Mouse (Mus musculus): ENCODE data around the gene Peg10.

Gene Peg10

DNA sequence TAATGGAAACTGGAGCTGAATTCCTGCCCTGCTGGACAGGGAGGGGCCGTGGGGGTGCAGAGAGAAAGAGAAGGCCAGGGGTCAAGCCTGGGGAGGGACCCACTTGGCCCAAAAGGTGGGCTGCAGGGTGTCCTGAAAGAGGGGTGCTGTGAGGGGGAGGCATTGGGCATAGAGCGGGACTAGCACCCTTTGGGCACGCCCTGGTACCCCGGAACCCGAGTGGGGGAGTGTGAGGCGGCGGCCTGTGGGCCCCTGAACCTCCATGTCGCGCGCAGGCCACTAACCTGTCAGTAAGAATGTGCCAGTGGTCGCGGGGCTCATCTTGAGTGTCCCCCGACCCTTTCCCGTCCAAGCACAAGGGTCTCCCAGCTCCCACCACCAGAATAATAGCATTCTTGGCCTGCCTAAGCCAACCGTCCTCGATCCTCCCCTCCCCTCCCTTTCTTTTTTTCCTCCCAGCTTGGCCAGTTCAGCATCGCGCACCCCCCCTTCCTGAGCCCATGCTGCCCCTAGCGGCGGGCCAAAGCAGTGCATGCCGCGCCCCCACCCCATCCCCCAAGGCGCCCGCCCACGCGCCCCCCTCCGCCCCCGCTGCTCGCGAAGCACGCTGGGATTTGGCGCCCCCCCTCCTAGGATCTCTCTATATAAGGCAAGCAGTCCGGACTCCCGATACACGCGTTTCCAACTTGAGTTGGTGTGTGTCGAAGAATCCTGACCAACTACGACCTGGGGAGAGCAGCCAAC is at the start of gene Peg10, which contains the start of gene Sgce:
TSS of gene Peg10 (plus strand) at position 611 of the 744 bp plus-strand sequence.
TSS of gene Sgce (minus strand) at position 512 of the 744 bp plus-strand sequence.
- DNase-seq = peak; percentile 81 to 86

DNA sequence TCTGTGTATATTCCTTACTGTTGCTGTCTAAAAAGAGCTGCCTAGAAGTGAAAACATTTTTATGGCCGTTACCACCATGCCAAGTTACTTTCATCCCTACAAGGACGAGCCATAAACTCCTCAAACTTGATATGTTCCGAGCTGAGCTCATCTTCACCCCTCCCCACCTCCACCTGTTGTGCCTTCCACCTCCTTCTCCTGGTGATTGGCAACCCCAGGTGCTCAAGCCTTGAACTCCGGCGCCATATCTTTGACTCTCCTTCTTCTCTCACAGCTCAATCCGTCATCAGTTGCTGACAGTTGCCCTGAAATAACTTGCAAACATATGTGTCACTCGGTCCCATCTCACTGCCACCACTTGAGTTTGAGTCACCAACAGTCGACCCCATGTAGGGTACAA is 45.5 kb upstream of the Peg10 start:
- DNase-seq = no peak

DNA sequence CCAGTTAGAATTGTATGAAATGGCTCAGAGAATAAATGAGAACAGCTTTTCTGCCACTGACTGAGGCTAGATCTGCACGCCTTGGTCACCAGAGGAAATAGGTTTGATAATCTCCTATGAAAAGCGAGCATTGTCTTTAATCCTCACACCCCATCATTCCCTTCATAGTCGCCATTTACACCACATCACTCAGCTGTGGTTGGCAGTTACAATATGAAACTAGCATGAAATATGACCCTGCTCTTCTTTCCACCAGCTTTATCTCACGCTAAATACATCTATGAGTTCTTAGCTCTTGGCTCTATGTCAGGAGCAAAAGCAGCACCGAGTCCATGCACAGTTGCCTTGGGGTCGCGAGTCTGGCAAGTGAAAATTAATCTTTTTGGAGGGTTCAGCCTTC is 43.2 kb upstream of the Peg10 start:
- DNase-seq = no peak

DNA sequence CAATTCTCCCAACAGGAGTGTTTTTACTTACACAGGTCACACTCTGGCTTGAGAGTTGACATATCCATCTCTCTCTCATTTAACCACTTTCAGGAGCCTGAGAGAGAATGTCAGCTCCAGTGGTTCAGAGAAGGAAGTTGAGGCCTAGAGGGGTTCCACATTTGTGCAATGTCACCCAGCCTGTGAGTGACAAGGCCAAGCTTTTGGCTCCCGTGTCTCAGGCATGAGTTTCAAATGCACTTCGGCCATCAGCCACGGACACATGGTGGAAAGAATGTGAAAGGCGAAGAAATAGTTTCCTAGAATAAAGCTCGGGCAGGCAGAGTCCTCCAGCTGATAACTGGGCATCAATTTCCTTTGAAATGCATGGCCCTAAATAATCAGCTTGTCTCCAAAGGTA is 40.7 kb upstream of the Peg10 start:
- no peak for DNase-seq

DNA sequence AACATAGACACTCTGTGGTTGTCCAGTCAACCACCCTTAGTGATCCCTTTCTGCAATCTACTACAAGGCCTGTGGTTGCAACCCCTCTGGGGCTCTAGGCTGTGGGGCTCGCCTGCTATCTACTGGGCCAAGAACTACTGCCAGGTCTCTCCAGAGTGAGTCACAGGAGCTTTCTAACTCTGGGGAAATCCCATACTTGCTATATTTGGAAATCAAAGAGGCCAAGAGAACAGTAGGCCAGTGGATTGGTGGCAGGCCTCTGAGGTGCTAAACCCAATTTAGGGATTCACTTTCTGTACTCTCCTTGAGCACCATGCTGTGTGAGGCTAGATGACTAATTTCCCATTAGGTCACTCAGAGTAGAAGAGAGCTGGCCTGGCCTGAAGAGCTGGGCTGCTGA is 38.1 kb upstream of the Peg10 start:
- DNase-seq = no peak

DNA sequence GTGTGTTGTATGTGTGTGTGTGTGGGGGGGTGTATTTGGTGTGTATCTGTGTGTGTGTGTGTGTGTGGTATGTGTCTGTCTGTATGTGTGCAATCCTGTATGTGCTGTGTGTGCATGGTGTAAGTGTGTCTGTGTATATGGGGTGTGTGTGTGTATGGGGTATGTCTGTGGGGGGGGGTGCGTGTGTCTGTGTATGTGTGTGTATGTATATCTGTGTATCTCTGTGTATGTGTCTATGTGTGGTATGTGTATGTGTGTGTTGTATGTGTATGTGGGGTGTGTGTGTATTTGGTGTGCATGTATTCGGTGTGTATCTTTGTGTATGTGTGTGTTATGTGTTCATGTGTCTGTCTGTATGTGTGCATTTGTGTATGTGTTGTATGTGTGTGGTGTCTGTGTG is 30.9 kb upstream of the Peg10 start:
- DNase-seq = no peak

DNA sequence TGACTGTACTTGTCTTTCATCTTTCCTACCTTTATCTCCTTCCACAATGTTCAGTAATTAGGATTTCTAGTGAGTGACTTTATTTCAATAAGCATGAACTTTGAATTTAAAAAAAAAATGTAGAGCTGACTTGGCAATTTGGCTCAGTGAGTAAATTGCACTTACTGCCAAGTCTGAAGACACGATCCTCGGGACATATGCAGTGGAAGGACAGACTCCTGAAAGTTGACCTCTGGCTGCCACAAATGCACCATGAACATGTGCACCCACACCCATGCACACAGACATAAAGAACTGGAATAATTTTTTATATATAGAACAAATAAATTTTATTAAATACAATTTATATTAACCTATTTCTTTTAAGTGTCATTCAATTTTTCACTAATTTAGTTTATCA is 29.8 kb upstream of the Peg10 start:
- no peak for DNase-seq

DNA sequence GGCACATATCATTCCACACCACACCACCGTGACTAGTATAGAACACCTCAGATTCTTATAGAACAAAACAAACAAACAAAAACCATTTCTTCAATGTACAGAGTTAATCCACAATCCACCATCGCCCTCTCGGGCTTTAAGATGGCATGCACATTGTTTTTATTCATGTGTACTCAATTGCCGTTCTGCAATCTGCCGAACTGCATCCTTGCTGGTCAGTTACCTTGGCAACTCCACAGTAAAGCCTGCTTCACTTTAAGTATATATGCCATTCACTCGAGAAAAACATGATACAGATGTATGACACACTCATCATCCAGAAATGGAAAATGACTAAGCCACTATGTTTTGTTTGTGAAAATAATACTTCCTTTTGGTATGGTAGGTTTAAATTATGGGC is 25.0 kb upstream of the Peg10 start:
- DNase-seq = no peak

DNA sequence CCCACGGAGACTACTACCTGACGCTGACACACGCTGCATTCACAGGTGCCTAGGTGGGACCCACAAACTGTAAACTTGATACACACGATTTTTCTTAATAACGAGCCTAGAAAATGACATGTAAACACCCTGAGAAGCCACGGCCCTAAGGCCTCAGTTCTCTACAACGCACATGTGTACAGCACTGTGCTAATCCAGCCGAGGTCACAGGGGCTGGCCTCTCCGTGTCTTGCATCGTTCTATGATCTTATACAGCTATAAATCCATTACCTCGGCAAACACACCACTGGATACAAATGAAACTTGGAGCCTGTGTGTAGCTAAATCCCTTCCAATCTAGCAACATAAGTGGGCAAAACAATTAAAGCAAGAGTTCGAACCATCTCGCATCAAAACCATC is 24.4 kb upstream of the Peg10 start:
- DNase-seq = no peak

DNA sequence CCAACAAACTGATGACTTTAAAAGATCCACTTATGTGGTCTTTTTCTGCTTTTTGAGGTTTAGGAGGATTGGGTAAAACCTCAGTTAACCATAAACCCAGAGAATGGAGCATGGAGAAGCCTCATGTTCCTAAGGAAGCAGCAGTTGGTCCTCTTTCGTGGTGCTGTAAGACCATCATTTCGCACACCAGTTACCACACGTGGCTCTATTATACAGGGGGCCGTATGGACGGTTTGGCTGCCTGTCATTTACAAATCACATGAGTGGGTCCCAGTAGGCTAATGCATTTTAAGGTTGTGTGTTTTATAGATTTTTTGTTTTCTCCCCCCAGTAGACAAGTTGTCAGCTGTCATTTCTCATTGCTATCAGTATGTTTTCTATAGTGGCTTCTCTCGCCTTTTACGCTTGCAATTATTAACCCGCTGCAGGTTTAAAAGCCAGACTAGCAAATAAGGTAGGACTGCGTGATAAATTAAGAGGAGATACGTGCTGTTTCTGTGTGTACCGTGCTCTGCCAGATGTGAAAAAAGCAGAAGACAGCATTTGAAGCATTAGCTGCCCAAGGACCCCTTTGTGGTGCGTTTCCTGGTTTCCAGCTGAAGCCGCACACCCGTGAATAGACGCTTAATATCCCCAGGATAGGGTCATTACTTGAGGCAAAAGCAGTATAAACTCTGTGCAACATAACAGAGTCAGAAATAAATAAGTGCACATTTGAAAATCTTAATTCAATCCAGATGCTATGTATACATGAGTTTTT is 22.9 kb upstream of the Peg10 start:
- DNase-seq = no peak

DNA sequence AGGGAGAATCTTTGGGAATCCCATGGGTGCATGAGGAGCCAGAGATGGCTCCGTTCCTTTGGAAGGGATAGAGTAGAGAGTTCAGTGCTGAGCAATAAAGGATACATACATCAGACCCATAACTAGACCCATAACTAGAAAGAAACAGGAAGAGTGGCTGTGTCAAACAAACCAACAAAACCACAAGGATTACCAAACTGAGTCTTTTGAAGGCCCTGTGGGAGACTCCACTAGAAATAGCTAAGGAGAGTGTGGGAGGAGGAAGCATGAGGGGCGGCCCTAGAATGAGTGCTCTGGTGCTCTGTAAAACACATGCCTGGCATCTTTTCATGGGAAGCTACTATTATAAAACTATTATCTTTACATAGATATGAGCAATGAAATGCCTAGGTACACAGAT is 18.8 kb upstream of the Peg10 start:
- no peak for DNase-seq

DNA sequence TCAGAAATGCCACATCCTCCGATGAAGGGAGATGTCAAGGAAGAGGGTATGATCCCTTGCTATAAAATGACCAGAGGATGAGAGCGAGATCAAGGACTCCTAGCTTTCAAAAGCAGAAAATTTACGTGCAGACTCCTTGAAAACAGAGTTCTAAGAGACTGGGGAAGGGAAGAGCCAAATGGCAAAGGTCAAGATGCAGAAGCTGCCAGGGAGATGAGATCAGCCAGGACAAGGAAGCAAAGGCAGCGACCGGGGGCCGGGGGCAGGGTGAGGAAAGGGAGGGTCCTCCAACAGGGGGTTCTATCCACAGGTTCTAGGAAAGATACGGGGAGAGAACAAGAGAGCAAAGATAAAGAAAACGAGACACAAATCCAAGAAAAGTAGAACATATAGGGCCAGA is 15.4 kb upstream of the Peg10 start:
- no peak for DNase-seq

DNA sequence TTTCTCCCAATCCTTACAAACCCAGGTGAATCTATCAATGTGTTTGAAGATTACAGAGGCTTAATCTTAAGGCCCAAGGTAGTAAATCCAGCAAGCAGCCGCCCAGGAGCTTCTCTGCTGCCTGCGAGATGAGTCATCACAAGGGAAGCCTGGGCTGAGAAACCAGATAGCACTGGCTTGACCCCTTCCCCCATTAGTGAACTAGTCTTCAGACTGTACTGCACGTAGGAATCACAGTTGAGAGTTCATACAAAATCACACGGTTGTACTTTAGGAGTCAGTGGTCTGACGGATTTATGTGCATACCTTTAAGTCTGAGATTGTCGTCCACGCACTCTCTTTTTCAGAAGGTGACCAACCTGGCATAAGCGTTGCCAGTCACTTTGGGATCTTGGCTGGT is 13.9 kb upstream of the Peg10 start:
- no peak for DNase-seq

DNA sequence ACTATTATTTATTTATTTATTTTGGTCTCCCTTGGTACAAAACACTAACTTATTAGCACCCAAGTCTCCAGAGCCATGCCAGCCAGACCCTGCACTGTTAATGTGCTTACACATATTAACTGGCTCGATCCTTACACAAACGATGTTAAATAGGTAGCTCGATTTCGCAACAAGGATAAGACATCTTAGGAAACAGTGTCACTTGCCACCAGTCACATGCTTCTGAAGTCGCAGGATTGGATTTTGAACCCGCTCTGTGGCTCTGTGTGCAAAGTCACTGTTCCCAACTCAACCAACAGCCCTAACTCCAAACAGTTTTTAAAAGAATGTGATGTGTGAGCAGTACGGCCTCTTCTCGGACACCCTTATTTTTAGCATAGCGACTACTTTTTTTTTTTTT is 10.7 kb upstream of the Peg10 start:
- no peak for DNase-seq

DNA sequence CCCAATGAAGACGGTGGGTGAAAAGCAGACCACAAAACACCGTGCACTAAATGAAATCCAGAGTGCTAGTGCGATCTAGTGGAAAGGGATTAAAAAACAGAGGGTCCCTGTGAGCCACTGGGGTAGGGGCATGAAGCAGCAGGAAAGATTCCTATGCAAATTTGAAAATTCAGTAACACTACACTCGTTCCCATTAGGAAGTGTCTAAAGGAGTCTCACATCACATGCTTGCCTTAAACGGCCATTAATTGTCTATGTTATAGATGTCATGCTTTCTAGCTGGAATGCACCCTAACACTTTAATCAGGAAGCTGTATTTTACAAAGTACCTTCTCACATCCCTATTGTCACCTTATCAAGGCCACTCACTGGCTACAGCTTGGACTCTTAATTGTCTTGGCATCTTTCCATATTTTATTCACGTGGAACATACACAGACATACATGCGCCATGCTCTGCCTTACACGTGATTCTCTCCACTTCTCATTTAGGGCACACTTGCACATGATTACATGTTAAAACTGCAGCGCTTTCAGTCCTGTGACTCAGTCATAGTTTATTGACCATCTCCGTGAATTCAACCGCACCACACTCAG is 9.0 kb upstream of the Peg10 start:
- no peak for DNase-seq

DNA sequence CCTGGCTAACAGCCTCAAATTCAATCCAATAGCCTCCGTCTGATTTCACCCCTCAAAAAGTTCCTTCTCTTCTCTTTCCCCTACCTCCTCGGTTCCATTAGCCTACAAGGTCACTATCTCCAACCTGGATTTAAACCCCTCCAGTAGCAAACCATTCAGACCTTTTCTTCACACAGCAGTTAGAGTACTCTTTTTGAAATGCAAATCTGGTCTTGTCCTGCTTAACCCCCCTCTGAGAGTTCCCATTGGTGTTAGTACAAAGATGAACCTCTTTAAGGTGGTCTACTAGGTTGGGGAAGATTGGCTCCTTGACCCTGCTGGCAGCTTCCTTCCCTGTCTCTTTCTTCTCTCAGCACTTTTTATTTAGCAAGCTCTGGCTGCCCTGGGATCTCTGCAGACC is 8.4 kb upstream of the Peg10 start:
- DNase-seq = no peak

DNA sequence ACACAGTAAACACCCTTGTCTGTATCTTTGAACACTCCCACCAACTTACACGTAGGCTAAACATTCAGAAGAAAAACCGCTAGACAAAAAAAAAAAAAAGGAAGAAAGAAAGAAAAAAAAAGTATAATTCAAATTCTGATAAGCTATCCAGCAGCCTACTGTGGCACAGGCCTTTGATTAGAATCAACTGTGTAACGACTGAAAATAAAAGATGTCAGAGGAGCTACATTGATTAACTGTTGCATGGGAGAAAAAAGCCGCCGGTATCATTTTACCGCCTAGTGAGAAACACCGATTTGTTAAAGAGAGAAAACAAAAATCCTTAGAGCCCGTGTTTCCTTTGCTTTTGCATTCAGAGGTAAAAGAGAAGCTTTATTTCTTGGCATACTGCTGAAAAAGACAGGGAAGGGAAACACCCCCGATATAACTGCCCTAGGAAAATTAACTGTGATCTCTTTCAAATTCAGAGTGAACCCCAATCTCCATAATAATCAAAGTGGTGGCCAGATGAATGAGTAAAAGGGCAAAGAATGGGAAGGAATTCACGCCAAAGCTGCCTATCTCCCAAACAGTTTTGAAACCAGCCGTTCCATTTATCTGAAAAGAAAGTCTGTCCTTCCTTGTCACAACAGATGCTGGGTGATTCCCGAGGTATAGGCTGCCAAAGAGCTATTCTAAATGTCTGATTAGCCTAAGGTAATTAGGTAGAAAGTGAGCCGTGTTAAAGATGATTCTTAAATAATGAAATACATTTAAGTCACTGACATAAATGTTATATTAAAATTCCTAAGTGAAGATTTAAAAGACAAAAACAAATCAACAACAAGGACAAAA is 7.4 kb upstream of the Peg10 start:
- DNase-seq = no peak

DNA sequence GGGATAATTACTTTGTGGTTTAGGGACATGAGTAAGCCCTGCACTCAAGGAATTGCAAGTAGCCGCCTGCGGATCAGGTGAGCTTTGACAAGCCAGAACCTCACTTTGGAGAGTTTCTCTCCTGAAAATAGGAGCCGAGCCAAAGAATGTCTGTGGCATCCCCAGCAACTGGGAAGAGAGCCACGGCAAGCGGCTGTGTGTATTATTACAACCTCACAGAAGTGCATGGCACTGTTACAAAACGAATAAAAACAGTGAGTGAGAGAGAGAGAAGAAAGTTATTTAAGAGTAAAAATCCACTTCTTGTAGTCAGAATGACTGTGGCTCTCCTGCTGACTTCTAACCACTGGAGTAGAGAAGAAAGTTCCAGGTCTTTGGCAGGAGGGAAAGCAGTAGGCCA is 6.6 kb upstream of the Peg10 start:
- DNase-seq = peak; percentile 27

DNA sequence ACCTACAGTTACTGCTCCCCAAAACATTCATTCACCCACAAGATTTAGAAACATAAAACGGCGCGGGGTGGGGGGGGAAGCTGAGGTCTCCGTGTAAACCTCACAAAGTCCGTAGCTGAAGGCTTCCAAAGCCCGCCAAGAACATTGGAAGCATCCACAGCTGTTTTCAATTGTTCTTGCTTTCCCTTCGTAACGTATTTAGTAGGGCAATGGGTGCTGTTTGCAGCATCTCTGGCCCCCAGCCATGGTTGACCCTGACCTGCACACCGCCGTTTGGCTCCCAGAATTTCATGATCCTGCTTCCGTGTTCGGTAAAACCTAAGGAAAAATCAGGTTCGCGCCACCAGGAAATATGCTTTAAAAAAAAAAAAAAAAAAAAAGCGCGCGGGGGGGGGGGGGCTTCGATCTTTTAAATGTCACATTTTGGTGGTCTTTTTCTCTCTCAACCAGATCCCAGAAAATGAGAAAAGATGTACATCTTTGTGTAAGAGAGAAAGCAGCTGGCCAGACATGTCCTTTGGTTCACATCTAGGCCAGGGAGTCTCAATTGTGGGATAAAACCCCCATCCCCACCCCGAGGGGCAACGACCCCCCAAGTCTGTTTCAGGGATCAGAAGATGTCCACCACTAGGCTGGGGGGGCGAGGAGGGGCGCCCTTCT is 940 bp upstream of the Peg10 start:
- DNase-seq = peak; percentile 9 to 30

DNA sequence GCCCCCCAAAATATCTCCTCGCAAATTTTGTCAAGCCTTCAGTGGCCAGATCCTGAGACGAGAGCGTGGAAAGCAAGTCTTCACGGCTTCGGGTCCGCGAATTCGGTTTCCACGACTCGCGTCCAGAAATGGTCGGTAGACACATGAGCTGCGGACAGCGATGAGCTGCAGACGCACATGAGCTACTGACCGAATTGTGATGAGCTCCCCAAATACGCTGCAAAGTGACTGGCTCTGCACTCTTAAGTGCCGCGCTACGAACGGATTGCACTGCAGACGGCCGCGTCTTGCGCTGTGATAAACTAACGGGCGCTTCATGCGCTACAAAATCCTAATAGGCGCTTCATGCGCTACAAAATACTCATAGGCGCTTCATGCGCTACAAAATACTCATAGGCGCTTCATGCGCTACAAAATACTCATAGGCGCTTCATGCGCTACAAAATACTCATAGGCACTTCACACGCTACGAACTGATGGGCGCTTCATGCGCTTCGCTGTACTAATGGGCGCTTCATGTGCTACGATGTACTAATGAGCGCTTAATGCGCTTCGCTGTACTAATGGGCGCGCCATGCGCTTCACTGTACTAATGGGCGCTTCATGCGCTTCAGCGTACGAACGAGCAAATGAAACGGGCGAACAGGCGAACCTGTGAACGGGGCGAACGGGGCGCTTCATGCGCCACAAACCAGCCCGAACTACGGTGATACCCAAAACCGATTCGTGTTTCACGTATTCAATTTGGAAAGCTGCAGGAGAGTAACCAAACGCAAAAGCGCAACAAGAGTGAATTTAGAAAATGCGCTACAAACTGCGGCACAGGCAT is 785 bp downstream of the Peg10 start:
- peak; percentile 31 to 51 for DNase-seq

DNA sequence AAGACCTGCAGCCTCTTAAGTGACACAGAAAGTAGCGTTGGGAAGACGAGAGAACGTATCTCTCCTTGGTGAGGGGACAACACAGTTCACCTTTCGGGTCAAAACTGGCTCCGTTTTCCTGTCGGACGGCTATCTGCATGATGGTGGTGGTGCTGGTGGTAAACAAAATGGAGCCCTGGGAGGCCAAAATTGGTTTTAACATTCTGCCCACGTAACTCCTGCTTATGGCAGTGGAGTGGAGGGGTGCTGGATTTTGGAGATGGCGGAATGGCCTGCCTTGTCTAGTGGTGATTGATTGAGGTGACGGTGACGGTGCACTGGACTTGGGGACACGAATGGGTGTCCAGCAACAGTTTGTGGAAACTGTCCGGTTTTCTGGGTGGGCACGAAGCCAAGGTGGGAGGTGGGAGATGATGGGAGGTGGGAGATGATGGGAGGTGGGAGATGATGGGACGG is 1.4 kb downstream of the Peg10 start:
- DNase-seq = no peak

DNA sequence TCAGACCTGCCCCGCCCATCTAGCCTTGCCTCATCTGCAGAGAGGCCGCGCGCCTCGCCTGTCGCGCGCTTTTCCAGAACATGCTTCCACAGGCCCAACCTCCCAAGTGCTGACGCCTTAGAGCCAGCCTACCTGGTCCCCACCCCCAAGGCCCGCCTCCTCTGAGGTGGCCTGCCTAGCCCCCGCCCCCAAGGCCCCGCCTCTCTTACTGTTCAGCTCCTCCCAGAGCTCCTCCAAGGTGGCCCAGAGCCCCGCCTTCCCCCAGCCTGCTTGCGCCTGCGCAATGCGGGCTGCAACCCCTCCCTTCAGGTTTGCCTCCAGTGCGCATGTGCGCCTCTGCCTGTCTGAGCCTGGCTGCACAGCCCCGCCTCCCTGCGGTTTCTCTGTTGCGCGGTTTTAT is 2.0 kb downstream of the Peg10 start:
- peak; percentile 96 to 97 for DNase-seq
